Mouse (Mus musculus) heart, postnatal 0 days (tissue): Measurements from ENCODE around the gene Cblc. TPM values are rescaled to one million over a fixed set of nuclear protein-coding genes. Genes with fewer than 3 reads are reported as not detected.

Experiments used
- ATAC-seq: fragments of 200-750 bp; cut with Nextera tagmentation; 2 replicates; pipeline ENCODE4 v1.8.0; 2017; ENCODE audit warnings: low read depth, moderate number of reproducible peaks, moderate library complexity; ENCODE audit not compliant: insufficient read depth
- DNase-seq: peaks from one replicate; pipeline ENCODE4 v3.0.0-alpha.2; 2016; ENCODE audit warnings: low spot score
- H3K27ac ChIP-seq: fragments of 300-500 bp; sonication (generic); 2 replicates; pipeline ENCODE4 v1.5.1; 2014; ENCODE audit warnings: low read depth, mild to moderate bottlenecking
- H3K27me3 ChIP-seq: fragments of 300-500 bp; sonication (generic); 2 replicates; pipeline ENCODE4 v1.6.1; 2014; ENCODE audit warnings: low read length, mixed read lengths; ENCODE audit not compliant: control insufficient read depth, insufficient read depth
- H3K36me3 ChIP-seq: fragments of 300-500 bp; sonication (generic); replicated peaks from 2 replicates; pipeline ENCODE4 v1.6.1; 2014; ENCODE audit warnings: low read length, mixed read lengths; ENCODE audit not compliant: control insufficient read depth, insufficient read depth
- H3K4me1 ChIP-seq: fragments of 300-500 bp; sonication (generic); 2 replicates; pipeline ENCODE4 v1.6.1; 2014; ENCODE audit warnings: antibody characterized with exemption; ENCODE audit not compliant: control insufficient read depth, insufficient read depth
- H3K4me2 ChIP-seq: fragments of 300-500 bp; sonication (generic); 2 replicates; pipeline ENCODE4 v1.6.1; 2014; ENCODE audit warnings: low read depth, mild to moderate bottlenecking, low read length, moderate library complexity
- H3K4me3 ChIP-seq: fragments of 300-500 bp; sonication (generic); 2 replicates; pipeline ENCODE4 v1.5.1; 2014; ENCODE audit warnings: low read depth, low read length
- H3K9ac ChIP-seq: fragments of 300-500 bp; sonication (generic); replicated peaks from 2 replicates; pipeline ENCODE4 v1.6.1; 2014; ENCODE audit warnings: low read depth, low read length, mixed read lengths
- H3K9me3 ChIP-seq: fragments of 300-500 bp; sonication (generic); replicated peaks from 2 replicates; pipeline ENCODE4 v1.6.1; 2016; ENCODE audit warnings: low read length; ENCODE audit not compliant: control insufficient read depth
- CTCF ChIP-seq: IDR thresholded peaks from 2 replicates; pipeline ENCODE4 v1.5.1; 2016; ENCODE audit warnings: antibody characterized with exemption, control low read depth, low read depth
- EP300 ChIP-seq: IDR thresholded peaks from 2 replicates; pipeline ENCODE4 v1.6.1; 2016; ENCODE audit warnings: antibody characterized with exemption, low read depth
- WGBS: fragments of 180-500 bp; shearing (Covaris S2); extraction: QIAGEN DNeasy Blood & Tissue Kit; methylation state at CpG from one replicate; pipeline ENCODE4 v1.1.7; 2014; 5-methylcytosine and 5-hydroxymethylcytosine counted together
- polyA plus RNA-seq: library from polyadenylated mRNA; unstranded; fragments of >200 nt; fragmentation: Nextera tagmentation; extraction: Ambion mirVana; gene quantifications from 2 replicates; pipeline ENCODE4 v1.2.1, GENCODE M21; 2015
- total RNA-seq: library from RNA; depleted of rRNA; stranded (reverse); fragments of >200 nt; gene quantifications from 2 replicates; pipeline ENCODE4 v1.2.3, GENCODE M21; 2014; ENCODE audit warnings: low replicate concordance; rRNA removed

Cblc gene
- total and polyA plus RNA-seq, 2 experiments from 2014 or later = 0.36 TPM; not detected in 1

- Histone ChIP-seq H3K4me1 (peaks cover 10% of the 10 kb centered on the region), H3K4me2 (no peak overlapping the region), H3K4me3 (no peak overlapping the region), H3K27ac (no peak overlapping the region), H3K9me3 (no peaks in the 10 kb centered on the region), H3K36me3 (peaks cover 38% of the 10 kb centered on the region), H3K9ac (no peak overlapping the region), H3K27me3 (no peaks in the 10 kb centered on the region)
- no peak for ATAC-seq
- DNase-seq = no peak
- WGBS = 68% methylated on average over 11 of the region's 11 CpGs
- TF ChIP-seq CTCF = 0 out of 2 replicates have a peak, but pooled peaks have one; percentile 10
- TF ChIP-seq EP300 = no peak
Measured at GRCm38 (mm10) chr7:19740269-19740668, 56.3 kb downstream of the Cblc start.

DNA sequence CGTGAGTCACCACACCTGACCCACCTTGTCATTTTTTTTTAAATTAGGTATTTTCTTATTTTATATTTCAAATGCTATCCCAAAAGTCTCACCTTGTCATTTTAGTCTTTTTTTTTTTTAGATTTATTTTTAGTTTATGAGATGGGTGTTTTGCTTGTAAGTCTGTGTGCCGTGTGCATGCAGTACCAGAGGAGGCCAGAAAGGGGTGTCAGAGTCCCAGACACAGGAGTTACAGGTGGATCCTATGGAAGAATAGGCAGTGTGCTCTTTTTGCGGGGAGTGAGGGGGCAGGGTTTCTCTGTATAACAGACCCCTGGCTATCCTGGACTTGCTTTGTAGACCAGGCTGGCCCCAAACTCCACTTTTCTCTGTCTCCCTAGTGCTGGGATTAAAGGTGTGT is 57.8 kb downstream of the Cblc start:
- Histone ChIP-seq H3K4me1 (no peaks in the 10 kb centered on the region), H3K9me3 (no peaks in the 10 kb centered on the region), H3K9ac (no peak overlapping the region), H3K4me3 (no peak overlapping the region), H3K36me3 (peaks cover 46% of the 10 kb centered on the region), H3K27me3 (no peaks in the 10 kb centered on the region), H3K4me2 (no peak overlapping the region), H3K27ac (no peak overlapping the region)
- TF ChIP-seq CTCF (peak; percentile 31; the same call in 1 of the 2 replicates), EP300 (no peak)
- DNase-seq (no peak), ATAC-seq (no peak)
- WGBS = 90% methylated on average over 3 of the region's 3 CpGs

DNA sequence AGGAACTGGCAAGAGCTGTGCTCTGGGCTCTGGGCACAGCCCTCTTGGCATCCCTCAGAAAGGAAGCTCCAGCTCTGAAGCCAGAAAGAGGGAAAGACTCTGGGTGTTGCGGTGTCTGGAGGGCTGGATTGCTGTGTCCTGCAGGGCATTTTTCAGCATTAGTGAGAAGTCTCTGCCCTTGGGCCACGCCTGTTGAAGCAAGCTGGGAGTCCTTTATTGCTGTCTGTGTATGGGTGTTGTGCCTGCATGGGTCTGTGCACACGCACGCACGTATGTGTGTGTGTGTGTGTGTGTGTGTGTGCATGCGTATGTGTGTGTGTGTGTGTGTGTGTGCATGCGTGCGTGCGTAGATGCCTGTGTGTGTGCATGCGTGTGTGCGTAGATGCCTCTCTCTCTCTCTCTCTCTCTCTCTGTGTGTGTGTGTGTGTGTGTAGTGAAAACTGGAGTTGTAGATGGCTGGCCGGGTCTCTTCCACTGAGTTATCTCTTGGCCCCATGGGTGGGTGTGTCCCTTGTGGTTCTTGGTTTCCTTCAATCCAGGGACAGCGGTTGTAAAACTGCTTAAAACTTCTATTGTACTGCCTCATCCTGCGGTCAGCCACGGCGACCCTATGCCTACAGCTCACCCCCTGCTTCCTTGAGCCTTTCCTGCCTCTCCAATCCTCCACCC is 60.1 kb downstream of the Cblc start:
- H3K27me3 ChIP-seq = no peaks in the 10 kb centered on the region
- no peaks in the 10 kb centered on the region for H3K4me1 ChIP-seq
- 77% methylated on average over 16 of the region's 16 CpGs for WGBS
- TF ChIP-seq EP300 (no peak), CTCF (no peak)
- no peak for ATAC-seq
- H3K27ac ChIP-seq = no peak overlapping the region
- H3K4me2 ChIP-seq = no peak overlapping the region
- H3K4me3 ChIP-seq = no peak overlapping the region
- no peaks in the 10 kb centered on the region for H3K9me3 ChIP-seq
- H3K36me3 ChIP-seq = peaks cover 56% of the 10 kb centered on the region
- no peak overlapping the region for H3K9ac ChIP-seq
- no peak for DNase-seq

- TF ChIP-seq EP300 (no peak), CTCF (no peak)
- 75% methylated on average over 10 of the region's 10 CpGs for WGBS
- H3K36me3 ChIP-seq = peaks cover 73% of the 10 kb centered on the region
- H3K9me3 ChIP-seq = no peaks in the 10 kb centered on the region
- H3K4me3 ChIP-seq = no peak overlapping the region
- H3K4me1 ChIP-seq = no peaks in the 10 kb centered on the region
- ATAC-seq (no peak), DNase-seq (no peak)
- H3K27ac ChIP-seq = no peak overlapping the region
- no peak overlapping the region for H3K9ac ChIP-seq
- H3K4me2 ChIP-seq = no peak overlapping the region
- no peaks in the 10 kb centered on the region for H3K27me3 ChIP-seq
Measured at GRCm38 (mm10) chr7:19734178-19734666, 62.4 kb downstream of the Cblc start.

Other genes with a start within 250 kb of the Cblc start
- 40.6 and 53.3 TPM in 2 replicates for gene Ppp1r37, start 233.7 kb downstream of the Cblc start, total RNA-seq
- gene Ppp1r37, start 233.7 kb downstream of the Cblc start, polyA plus RNA-seq = 11.4 and 12.6 TPM in 2 replicates
- gene Zfp296, start 219.5 kb downstream of the Cblc start, total RNA-seq = 0.12 and 3.6 TPM in 2 replicates
- 0.12 and 0.15 TPM in 2 replicates for gene Zfp296, start 219.5 kb downstream of the Cblc start, polyA plus RNA-seq
- gene Gemin7, start 219.2 kb downstream of the Cblc start, total RNA-seq = 63.2 and 67.3 TPM in 2 replicates
- 114 and 115 TPM in 2 replicates for gene Gemin7, start 219.2 kb downstream of the Cblc start, polyA plus RNA-seq
- 18.9 and 75.2 TPM in 2 replicates for gene Clasrp, start 192.3 kb downstream of the Cblc start, total RNA-seq
- gene Clasrp, start 192.3 kb downstream of the Cblc start, polyA plus RNA-seq = 13.4 and 17.5 TPM in 2 replicates
- 9.0 and 11.7 TPM in 2 replicates for gene Relb, start 167.4 kb downstream of the Cblc start, total RNA-seq
- gene Relb, start 167.4 kb downstream of the Cblc start, polyA plus RNA-seq = 6.5 and 7.2 TPM in 2 replicates
- gene Clptm1, start 131.8 kb downstream of the Cblc start, total RNA-seq = 97.9 and 128 TPM in 2 replicates
- gene Clptm1, start 131.8 kb downstream of the Cblc start, polyA plus RNA-seq = 68.5 and 71.5 TPM in 2 replicates
- gene Apoc2, start 118.9 kb downstream of the Cblc start, total RNA-seq = not detected in 2 replicates
- 0.22 and 0.78 TPM in 2 replicates for gene Apoc2, start 118.9 kb downstream of the Cblc start, polyA plus RNA-seq
- gene Gm44805, start 115.4 kb downstream of the Cblc start, total RNA-seq = 0.31 TPM in 1 of 2 replicates, not detected in the other
- not detected in 2 replicates for gene Gm44805, start 115.4 kb downstream of the Cblc start, polyA plus RNA-seq
- not detected in 2 replicates for gene Apoc4, start 115.3 kb downstream of the Cblc start, total RNA-seq
- 0.18 TPM in 2 replicates for gene Apoc4, start 115.3 kb downstream of the Cblc start, polyA plus RNA-seq
- not detected in 2 replicates for gene Apoc1, start 104.1 kb downstream of the Cblc start, total RNA-seq
- 8.2 and 10.8 TPM in 2 replicates for gene Apoc1, start 104.1 kb downstream of the Cblc start, polyA plus RNA-seq
- 369 and 373 TPM in 2 replicates for gene Apoe, start 97.6 kb downstream of the Cblc start, total RNA-seq
- 471 and 552 TPM in 2 replicates for gene Apoe, start 97.6 kb downstream of the Cblc start, polyA plus RNA-seq
- gene Tomm40, start 81.4 kb downstream of the Cblc start, total RNA-seq = 170 and 172 TPM in 2 replicates
- 164 and 166 TPM in 2 replicates for gene Tomm40, start 81.4 kb downstream of the Cblc start, polyA plus RNA-seq
- 76.5 and 81.3 TPM in 2 replicates for gene Nectin2, start 46.3 kb downstream of the Cblc start, total RNA-seq
- 43.6 and 44.8 TPM in 2 replicates for gene Nectin2, start 46.3 kb downstream of the Cblc start, polyA plus RNA-seq
- 697 and 786 TPM in 2 replicates for gene Bcam, start 25.8 kb downstream of the Cblc start, total RNA-seq
- 293 and 303 TPM in 2 replicates for gene Bcam, start 25.8 kb downstream of the Cblc start, polyA plus RNA-seq
- gene Bcl3, start 26.0 kb upstream of the Cblc start, total RNA-seq = 1.7 and 6.7 TPM in 2 replicates
- gene Bcl3, start 26.0 kb upstream of the Cblc start, polyA plus RNA-seq = 1.6 and 2.0 TPM in 2 replicates
- gene Gm19345, start 55.2 kb upstream of the Cblc start, total RNA-seq = not detected in 2 replicates
- not detected in 2 replicates for gene Gm19345, start 55.2 kb upstream of the Cblc start, polyA plus RNA-seq
- gene Ceacam16, start 64.5 kb upstream of the Cblc start, total RNA-seq = not detected in 2 replicates
- not detected in 2 replicates for gene Ceacam16, start 64.5 kb upstream of the Cblc start, polyA plus RNA-seq
- not detected in 2 replicates for gene Ceacam19, start 91.2 kb upstream of the Cblc start, total RNA-seq
- not detected in 2 replicates for gene Ceacam19, start 91.2 kb upstream of the Cblc start, polyA plus RNA-seq
- 25.8 and 26.1 TPM in 2 replicates for gene Pvr, start 124.4 kb upstream of the Cblc start, total RNA-seq
- 11.3 and 11.6 TPM in 2 replicates for gene Pvr, start 124.4 kb upstream of the Cblc start, polyA plus RNA-seq
- 3.9 and 12.4 TPM in 2 replicates for gene Igsf23, start 153.9 kb upstream of the Cblc start, total RNA-seq
- 3.6 and 4.1 TPM in 2 replicates for gene Igsf23, start 153.9 kb upstream of the Cblc start, polyA plus RNA-seq
- gene Ceacam20, start 168.6 kb upstream of the Cblc start, total RNA-seq = not detected in 2 replicates
- gene Ceacam20, start 168.6 kb upstream of the Cblc start, polyA plus RNA-seq = not detected in 2 replicates
- gene Nlrp9b, start 194.7 kb upstream of the Cblc start, total RNA-seq = not detected in 2 replicates
- not detected in 2 replicates for gene Nlrp9b, start 194.7 kb upstream of the Cblc start, polyA plus RNA-seq